Mouse (Mus musculus) E14TG2a.4 (cell line): Measurements from ENCODE around the gene Tubb2a.

Experiments used
- CTCF ChIP-seq: conservative IDR thresholded peaks from 2 replicates; pipeline ENCODE4 v1.5.1; 2014; ENCODE audit warnings: low read length
- NANOG ChIP-seq: IDR thresholded peaks from 2 replicates; pipeline ENCODE4 v1.6.1; 2014; ENCODE audit warnings: borderline replicate concordance, low read length, mixed read lengths
- POU5F1 ChIP-seq: IDR thresholded peaks from 2 replicates; pipeline ENCODE4 v1.6.1; 2014; ENCODE audit warnings: low read length, borderline replicate concordance

DNA sequence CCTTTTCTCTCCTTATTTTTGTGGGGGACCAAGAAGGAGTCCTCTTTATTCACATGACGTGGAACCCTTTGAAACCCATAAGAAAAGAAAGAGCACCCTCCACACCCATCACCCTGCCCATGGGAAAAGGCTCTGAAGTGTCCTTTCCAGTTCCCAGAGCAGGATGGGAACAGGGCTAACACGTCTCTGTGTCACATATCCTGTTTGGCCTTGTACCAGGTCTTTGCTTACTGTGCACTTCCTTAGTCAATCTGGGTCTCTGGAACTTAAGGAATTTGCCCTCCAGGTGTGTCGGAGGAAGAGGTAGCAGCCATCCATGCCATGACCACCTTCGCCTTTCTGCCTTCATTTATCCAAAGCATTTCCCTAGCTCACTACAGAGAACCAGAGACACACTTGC is 18.6 kb upstream of the Tubb2a start:
- TF ChIP-seq CTCF (no peak), POU5F1 (no peak), NANOG (no peak)
